Mouse (Mus musculus): ENCODE measurements around the gene Il1rap. TPM values are rescaled to one million over a fixed set of nuclear protein-coding genes. Genes with fewer than 3 reads are reported as not detected.

The Il1rap gene
- total RNA-seq, 2 experiments from 2014 or later: 70.2 to 79.1 TPM

DNA sequence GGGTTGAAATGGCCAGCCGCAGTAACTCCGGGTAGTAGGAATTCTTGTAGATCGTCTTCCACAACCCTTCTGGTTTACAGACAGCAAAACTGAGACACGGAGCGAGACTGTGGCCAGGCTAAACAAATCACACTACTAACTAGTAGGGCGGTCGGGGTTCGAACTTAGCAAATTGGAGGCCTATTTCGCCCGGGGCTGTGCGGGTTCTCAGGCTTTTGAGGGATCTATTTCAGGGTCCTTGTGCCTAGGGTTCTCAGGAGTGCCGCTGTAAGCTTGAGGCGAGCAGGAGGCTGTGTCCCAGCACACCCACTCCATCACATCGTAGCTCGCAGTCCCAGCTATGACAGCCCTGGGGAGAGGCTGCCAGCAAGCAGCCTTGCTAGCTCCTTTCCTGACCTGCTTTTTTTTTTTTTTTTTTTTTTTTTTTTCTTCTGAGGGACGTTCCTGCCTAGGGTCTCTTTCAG lies 441 bp downstream of the Il1rap start:
- H3K4me3 ChIP-seq: peak overlapping the region; percentile 86
- peak overlapping the region; percentile 94 for H3K27ac ChIP-seq
- DNase-seq (ENCODE audit: low spot score in 2 of 2): peak; percentile 31 to 37
- no peak for TF ChIP-seq CTCF (conservative IDR thresholded peaks at IDR 0.05)

DNA sequence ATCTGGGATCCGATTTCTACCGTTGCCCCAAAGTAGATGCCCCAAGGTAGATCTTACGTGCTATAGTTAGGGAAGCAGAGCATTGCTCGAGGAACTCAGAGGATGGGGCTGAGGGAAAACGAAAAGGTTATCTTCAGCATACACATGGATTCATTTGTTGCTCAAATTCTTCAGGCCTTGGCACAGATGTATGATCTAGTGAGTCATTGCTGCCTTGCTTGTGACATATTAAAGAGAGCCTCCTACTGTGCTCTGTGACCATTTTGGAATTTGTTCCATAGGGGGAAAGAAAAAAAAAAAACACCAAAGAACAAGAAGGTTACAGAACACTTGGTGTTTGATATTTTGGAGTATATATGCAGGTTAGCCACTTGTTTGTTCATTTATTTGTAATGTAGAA lies 4.3 kb downstream of the Il1rap start:
- peak overlapping the region; percentile 20; the same call in 1 of the 2 replicates for H3K4me3 ChIP-seq
- TF ChIP-seq CTCF (conservative IDR thresholded peaks at IDR 0.05): no peak
- DNase-seq (ENCODE audit: low spot score in 2 of 2): no peak
- peak overlapping the region; percentile 47; the same call in 1 of the 2 replicates for H3K27ac ChIP-seq

DNA sequence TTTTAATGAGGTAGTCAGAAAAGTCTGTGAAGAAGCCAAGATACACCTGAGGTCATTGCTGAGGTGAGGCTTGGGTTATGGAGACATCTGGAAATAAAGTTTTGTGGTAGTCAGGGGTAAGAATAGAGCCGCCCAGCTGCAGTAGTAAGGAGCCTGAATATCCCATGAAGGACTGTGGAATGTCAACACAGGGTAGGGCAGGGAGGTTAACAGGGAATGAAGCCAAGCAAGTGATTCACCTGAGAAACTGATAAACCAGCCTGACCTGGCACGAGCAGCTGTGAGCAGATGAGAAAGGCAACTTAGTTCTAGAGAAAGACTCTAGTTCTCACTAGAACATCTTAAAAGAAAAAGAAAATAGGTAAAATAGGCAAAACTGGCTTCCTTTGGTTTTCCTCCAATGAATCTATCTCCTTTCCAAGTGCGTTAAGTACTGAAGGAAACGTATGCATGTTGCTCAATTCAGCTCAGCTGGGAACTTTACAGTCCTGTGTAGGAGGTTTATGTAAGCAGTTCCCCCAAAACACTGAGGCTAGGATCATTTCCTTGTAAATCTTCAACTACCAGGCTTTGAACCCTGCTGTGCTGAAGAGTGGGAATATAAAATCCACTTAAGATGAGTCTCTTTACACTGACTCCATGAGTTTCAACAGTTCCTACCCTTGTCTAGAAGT lies 9.5 kb downstream of the Il1rap start:
- H3K27ac ChIP-seq: no peak overlapping the region; the same call in 1 of the 2 replicates
- H3K4me3 ChIP-seq: no peak overlapping the region
- DNase-seq (ENCODE audit: low spot score in 2 of 2): no peak
- no peak for TF ChIP-seq CTCF (conservative IDR thresholded peaks at IDR 0.05)

DNA sequence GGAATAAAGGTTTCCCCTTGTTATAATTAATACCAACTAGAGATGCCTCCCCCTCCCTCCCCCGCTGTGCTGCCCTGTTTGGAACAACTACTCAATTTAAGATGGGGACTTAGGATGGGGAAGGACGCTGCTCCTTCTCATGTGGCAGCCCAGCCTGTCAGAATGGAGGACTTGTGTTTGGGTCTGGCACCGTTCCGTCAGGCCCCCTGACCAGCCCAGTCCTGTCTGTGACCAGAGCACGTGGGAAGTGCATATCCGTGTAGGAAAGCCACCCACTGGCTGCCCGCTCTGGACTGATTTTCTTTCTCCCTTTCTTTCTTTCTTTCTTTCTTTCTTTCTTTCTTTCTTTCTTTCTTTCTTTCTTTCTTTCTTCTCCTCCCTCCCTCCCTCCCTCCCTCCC lies 14.9 kb downstream of the Il1rap start:
- no peak for TF ChIP-seq CTCF (conservative IDR thresholded peaks at IDR 0.05)
- no peak overlapping the region; the same call in 1 of the 2 replicates for H3K4me3 ChIP-seq
- H3K27ac ChIP-seq: peak overlapping the region; percentile 43; the same call in 1 of the 2 replicates
- DNase-seq (ENCODE audit: low spot score in 2 of 2): no peak

DNA sequence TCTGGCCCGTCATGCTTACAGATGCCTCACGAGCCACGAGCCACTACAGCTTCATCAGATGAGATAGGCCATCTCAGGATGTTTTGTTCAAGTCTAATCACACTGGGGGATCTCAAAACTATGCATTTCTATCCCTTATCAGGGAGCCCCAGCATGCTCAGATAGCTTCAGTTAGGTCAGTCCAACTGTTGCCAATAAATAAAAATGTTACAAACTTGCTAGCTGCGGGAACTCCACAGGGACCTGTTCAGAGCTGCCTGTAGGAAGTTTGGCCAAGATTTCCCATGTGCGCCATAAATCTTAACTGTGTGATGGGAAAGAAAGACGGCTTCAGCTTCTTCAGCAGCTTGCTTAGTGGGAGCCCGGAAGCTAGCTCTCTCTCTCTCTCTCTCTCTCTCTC lies 15.8 kb downstream of the Il1rap start:
- no peak for TF ChIP-seq CTCF (conservative IDR thresholded peaks at IDR 0.05)
- no peak for DNase-seq (ENCODE audit: low spot score in 2 of 2)
- Histone ChIP-seq H3K4me3 (no peak overlapping the region), H3K27ac (peak overlapping the region; percentile 47; the same call in 1 of the 2 replicates)

DNA sequence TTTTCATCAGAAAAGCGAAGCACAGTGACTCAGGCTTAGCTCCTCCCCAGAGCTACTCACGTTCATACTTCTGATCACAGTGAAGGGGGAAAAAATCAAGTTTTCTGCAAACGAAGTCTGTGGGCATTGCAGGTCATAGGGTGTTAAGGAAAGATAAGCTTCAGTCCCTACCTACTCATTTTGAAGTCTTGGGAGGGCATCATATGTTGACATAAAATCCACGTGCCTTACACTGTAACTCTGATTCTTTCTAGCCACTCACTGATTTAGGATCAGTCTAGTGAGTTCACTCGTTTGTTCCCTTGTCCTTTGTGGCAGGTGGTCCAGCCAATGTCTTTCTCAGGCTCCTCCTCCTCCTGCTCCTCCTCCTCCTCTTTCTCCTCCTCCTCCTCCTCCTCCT lies 17.1 kb downstream of the Il1rap start:
- H3K27ac ChIP-seq: peak overlapping the region; percentile 32; the same call in 1 of the 2 replicates
- DNase-seq (ENCODE audit: low spot score in 2 of 2): no peak
- H3K4me3 ChIP-seq: no peak overlapping the region
- no peak for TF ChIP-seq CTCF (conservative IDR thresholded peaks at IDR 0.05)

DNA sequence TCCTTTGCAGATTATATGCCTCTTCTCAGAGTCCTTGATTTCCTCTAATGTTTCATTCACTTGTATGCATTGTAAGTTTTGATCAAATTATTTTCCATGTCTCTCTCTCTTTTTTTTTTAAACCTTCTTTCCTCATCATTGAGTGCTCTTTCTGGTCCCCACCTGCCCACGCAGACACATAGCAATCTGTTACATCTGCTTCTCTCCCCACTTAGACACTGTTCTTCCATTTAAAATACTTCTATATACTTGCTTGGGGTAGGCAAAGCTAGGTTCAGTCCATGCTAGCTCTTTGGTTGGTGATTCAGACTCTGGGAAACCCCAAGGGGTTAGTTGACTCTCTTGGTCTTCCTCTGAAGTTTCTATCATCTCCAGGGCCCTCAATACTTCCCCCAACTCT lies 20.0 kb downstream of the Il1rap start:
- TF ChIP-seq CTCF (conservative IDR thresholded peaks at IDR 0.05): no peak
- Histone ChIP-seq H3K4me3 (no peak overlapping the region), H3K27ac (peak overlapping the region; percentile 51; the same call in 1 of the 2 replicates)
- peak; percentile 43 to 46 for DNase-seq (ENCODE audit: low spot score in 2 of 2)

DNA sequence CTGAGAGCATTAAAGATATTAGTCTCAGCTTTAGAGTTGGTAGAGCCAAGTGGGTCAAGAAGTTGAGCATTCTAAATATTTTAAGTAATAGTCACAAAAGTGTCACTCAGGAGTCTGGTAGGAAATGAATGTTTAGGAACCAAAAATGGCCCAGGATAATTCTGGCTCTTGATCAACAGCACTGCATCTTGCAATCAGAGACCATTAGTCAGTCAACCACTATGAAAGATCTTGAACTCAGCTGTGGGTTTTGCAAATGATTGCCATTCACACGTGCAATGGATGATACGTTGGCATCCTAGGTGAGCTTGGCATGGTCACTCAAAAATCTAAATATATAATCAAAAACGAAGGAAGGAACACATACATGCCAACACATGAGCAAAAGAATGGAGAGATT lies 23.1 kb downstream of the Il1rap start:
- TF ChIP-seq CTCF (conservative IDR thresholded peaks at IDR 0.05): no peak
- Histone ChIP-seq H3K4me3 (no peak overlapping the region), H3K27ac (no peak overlapping the region)
- no peak for DNase-seq (ENCODE audit: low spot score in 2 of 2)

DNA sequence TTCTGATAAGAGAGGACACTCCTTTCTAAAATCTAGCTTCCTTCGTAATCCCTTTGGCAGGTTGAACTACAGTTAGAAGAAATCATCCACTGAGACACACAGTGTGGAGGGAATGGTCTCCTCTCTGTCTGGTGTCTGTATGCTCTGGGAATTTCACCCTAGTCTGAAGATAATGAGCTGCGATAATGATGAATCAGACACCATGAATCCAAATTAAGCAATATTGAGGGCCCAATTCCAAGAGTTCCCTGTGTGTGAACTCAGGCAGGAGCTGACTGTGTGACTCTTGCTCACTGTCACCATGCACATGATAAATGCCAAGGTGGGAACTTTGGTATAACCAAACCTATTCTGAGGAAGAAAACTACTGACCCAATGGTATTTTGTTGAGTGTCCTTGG lies 26.5 kb downstream of the Il1rap start:
- H3K4me3 ChIP-seq: no peak overlapping the region
- DNase-seq (ENCODE audit: low spot score in 2 of 2): no peak
- no peak overlapping the region for H3K27ac ChIP-seq
- TF ChIP-seq CTCF (conservative IDR thresholded peaks at IDR 0.05): no peak

DNA sequence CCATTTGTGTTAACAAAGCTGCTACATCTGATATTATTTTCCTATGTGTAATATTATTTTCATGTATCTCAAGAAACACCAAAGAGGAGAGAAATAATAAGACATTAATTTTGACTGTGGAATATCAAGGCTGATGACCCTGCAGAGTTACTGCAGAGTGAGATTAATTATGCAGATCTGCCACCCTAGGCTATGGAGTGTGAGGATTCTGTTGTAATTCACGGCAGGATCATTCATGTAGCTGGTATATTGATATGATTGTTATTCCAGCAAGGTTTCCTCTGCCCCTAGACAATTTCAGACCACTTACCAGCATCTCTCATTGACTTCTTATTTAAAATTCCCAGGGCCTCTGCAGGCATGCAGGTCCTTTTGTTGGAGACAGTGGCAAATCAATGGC lies 29.0 kb downstream of the Il1rap start:
- Histone ChIP-seq H3K27ac (no peak overlapping the region), H3K4me3 (no peak overlapping the region)
- no peak for DNase-seq (ENCODE audit: low spot score in 2 of 2)
- no peak for TF ChIP-seq CTCF (conservative IDR thresholded peaks at IDR 0.05)

DNA sequence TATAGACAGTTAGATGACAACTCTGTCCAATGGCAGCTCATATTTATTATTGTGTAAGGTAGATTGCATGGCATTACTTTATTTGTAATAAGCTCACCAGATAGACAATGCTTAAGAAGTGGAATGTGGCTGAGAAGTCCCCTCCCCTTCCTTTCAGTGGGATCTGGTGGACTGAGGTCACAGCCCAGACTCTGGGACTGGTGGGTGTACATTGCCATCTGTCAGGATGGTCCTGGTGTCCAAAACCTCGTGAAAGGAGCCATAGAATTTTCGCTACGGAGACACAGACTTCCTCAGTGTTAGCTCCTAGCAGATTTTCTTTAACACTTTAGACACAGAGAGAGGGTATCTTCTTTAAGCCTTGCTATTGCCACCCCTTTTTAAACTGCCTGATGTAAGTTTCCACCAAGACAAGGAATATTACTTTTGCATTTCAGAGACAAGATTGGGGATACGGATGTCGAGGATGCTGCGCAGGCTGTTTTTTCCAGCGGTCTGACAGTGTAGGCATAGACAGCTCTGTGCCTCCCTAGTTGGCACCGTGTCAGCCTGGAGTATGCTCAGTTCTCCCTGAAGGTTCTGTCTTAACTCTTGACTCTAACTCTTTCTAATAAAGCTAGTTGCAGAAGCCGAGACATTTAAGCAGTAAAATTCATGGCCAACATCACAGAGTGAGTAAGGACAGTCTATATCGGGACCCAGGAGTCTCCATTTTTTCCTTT lies 31.2 kb downstream of the Il1rap start:
- DNase-seq (ENCODE audit: low spot score in 2 of 2): no peak
- H3K27ac ChIP-seq: peak overlapping the region; percentile 43
- H3K4me3 ChIP-seq: no peak overlapping the region
- TF ChIP-seq CTCF (conservative IDR thresholded peaks at IDR 0.05): no peak

DNA sequence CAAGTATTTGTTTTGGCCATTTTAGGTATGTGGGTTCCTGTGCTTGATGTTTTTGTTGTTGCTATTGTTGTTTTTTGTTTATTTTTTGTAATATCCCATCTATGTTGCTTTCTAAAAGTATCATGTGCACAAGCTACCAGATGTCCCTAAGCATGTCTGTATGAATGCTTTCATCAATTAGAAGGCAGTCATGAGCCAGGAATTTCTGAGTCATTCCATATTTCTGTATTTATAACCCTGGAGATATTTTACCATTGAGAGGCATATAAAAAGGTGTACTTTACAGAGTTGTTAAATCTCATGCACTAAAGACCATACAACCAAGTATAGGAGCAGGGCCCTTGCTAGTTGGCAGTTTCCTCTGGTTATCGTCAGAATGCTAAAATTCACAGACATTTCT lies 41.6 kb downstream of the Il1rap start:
- TF ChIP-seq CTCF (conservative IDR thresholded peaks at IDR 0.05): no peak
- no peak for DNase-seq (ENCODE audit: low spot score in 2 of 2)
- no peak overlapping the region for H3K4me3 ChIP-seq
- peak overlapping the region; percentile 11; the same call in 1 of the 2 replicates for H3K27ac ChIP-seq

DNA sequence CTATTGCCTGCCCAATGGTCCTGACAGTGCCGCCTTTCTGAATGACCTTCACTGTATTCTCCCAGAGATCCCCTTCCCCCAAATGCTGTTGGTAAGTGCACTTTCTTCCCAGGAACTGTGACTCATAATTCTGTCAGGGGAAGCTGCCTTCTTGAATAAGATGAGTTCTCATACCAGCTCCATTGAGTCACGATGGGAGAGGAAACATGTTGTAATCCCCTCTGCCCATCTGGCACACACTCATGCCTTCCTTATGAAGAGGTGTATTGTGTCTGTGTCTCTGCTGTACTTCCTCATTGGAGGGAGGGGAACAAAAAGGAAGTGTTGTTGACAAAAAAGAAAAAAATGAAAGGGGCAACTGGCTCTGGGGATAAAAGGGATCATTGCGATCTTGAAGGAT lies 44.6 kb downstream of the Il1rap start:
- DNase-seq (ENCODE audit: low spot score in 2 of 2): peak in 1 of 2 experiments; percentile 34
- H3K27ac ChIP-seq: peak overlapping the region; percentile 61; the same call in 1 of the 2 replicates
- H3K4me3 ChIP-seq: no peak overlapping the region
- TF ChIP-seq CTCF (conservative IDR thresholded peaks at IDR 0.05): no peak
